Mouse (Mus musculus) embryonic facial prominence, embryonic 15.5 days (tissue): ENCODE results near the gene Plxdc1. TPM values are rescaled to one million over a fixed set of nuclear protein-coding genes. Genes with fewer than 3 reads are reported as not detected.

ENCODE experiments used
- ATAC-seq: fragments of 200-750 bp; cut with Nextera tagmentation; 2 replicates; pipeline ENCODE4 v1.8.0; 2017; ENCODE audit warnings: low read depth, moderate TSS enrichment; ENCODE audit not compliant: insufficient number of reproducible peaks, low FRiP score, low TSS enrichment
- H3K27ac ChIP-seq: fragments of 300-500 bp; sonication (generic); replicated peaks from 2 replicates; pipeline ENCODE4 v1.5.1; 2015; ENCODE audit warnings: mild to moderate bottlenecking, inconsistent platforms
- H3K27me3 ChIP-seq: fragments of 300-500 bp; sonication (generic); 2 replicates; pipeline ENCODE4 v1.6.1; 2015; ENCODE audit warnings: inconsistent platforms
- H3K36me3 ChIP-seq: fragments of 300-500 bp; sonication (generic); 2 replicates; pipeline ENCODE4 v1.6.1; 2015; ENCODE audit warnings: mild to moderate bottlenecking, inconsistent platforms
- H3K4me1 ChIP-seq: fragments of 300-500 bp; sonication (generic); 2 replicates; pipeline ENCODE4 v1.6.1; 2015; ENCODE audit warnings: inconsistent platforms
- H3K4me2 ChIP-seq: fragments of 300-500 bp; sonication (generic); replicated peaks from 2 replicates; pipeline ENCODE4 v1.6.1; 2015; ENCODE audit warnings: mild to moderate bottlenecking, inconsistent platforms
- H3K4me3 ChIP-seq: fragments of 300-500 bp; sonication (generic); replicated peaks from 2 replicates; pipeline ENCODE4 v1.5.1; 2015; ENCODE audit warnings: mild to moderate bottlenecking, inconsistent platforms
- H3K9ac ChIP-seq: fragments of 300-500 bp; sonication (generic); 2 replicates; pipeline ENCODE4 v1.6.1; 2015; ENCODE audit warnings: inconsistent platforms
- H3K9me3 ChIP-seq: fragments of 300-500 bp; sonication (generic); replicated peaks from 2 replicates; pipeline ENCODE4 v1.6.1; 2016; ENCODE audit warnings: inconsistent platforms
- WGBS: fragments of 180-500 bp; shearing (Covaris S2); methylation state at CpG from one replicate; pipeline ENCODE4 v1.1.7; 2015; 5-methylcytosine and 5-hydroxymethylcytosine counted together
- polyA plus RNA-seq: library from polyadenylated mRNA; unstranded; fragments of >200 nt; fragmentation: Nextera tagmentation; extraction: Ambion mirVana; gene quantifications from 2 replicates; pipeline ENCODE4 v1.2.1, GENCODE M21; 2015

Gene Plxdc1
- 2.3 TPM in 2 replicates for polyA plus RNA-seq

DNA sequence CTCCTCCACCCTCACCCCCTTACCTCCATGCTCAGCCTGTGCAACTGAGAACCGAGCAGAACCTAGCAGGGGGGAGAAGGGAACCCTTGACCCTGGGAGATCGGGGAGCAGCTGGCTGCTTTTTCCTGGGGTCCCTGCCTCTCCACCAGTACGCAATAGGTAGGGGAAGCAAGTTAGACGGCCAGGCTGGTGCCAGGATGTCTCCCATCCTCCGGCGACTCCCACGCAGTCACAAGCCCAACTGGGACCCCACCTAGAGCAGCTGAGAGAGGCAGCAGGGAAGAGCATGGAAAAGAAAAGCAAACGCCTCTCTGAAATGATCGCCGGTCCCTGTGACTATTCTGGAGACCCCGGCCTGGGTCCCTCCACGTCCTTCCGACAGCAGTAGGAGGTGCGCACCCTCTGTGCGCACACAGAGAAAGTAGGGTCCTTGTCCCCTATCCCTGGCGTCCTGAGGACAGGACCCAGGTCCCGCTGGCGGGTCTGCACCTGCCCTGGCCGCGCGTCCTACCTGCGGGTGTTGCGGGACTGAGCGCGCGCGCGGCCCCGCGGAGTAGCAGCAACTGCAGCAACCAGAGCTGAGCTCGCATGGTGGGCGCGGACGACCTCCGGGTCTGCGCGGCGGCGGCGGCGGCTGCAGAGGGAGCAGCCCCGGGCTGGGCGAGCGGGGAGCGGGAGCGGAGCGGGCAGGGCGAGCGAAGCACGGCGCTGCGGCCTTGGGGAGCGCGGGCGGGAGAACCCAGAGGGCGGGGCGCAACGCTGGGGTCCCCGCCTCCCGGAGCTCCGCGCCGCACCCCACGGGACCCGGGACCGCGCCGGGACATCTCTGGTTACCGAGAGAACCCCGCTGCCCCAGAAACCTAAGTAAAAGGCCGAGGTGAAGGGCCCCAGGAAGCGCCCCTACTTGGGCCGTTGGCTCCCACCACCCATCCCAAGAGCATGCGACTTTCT is at the start of gene Plxdc1:
Gene Plxdc1 (minus strand): TSS at position 718 of the 951 bp plus-strand sequence.
- peak within 1 kb of the TSS; percentile 94 for H3K4me3 ChIP-seq
- H3K36me3 ChIP-seq, result no peaks in the 10 kb centered on the region
- H3K9me3 ChIP-seq, result no peaks in the 10 kb centered on the region
- 1% methylated on average over 74 of the region's 74 CpGs for WGBS
- peaks cover 35% of the 10 kb centered on the region for H3K4me1 ChIP-seq
- ATAC-seq, result no peak
- peaks cover 27% of the 10 kb centered on the region for H3K27me3 ChIP-seq
- peak within 1 kb of the TSS; percentile 91 for H3K4me2 ChIP-seq
- H3K9ac ChIP-seq, result peak within 1 kb of the TSS; percentile 53
- no peak within 1 kb of the TSS for H3K27ac ChIP-seq

DNA sequence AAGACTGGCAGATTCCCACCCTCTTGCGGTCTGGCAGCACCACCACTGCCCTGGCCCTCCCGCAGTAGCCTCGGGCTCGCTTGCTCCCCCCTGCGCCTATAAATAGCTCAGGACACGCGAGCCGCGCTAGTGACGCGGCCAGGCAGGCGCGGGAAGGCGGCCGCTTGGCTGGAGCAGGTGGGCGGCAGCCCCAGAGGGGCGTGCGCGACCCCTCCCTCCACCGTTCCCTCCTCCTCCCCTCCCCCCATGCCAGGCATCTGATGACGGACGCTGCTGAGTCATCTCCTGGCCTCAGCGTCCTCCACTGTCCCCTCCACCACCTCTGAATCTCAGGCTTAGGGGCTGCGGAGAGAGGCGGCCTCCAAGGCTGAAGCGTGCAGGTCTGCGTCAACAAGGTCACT is 49.7 kb upstream of the Plxdc1 start:
- peaks cover 20% of the 10 kb centered on the region for H3K4me1 ChIP-seq
- H3K4me2 ChIP-seq, result peak overlapping the region; percentile 61
- no peak overlapping the region for H3K9ac ChIP-seq
- no peaks in the 10 kb centered on the region for H3K9me3 ChIP-seq
- 1% methylated on average over 27 of the region's 27 CpGs for WGBS
- peaks cover 5% of the 10 kb centered on the region for H3K36me3 ChIP-seq
- no peak overlapping the region for H3K27ac ChIP-seq
- H3K4me3 ChIP-seq, result peak overlapping the region; percentile 30
- peak; percentile 49; the same call in 1 of the 2 replicates for ATAC-seq
- H3K27me3 ChIP-seq, result peaks cover 10% of the 10 kb centered on the region

- ATAC-seq, result no peak
- H3K4me1 ChIP-seq, result peaks cover 20% of the 10 kb centered on the region
- H3K36me3 ChIP-seq, result peaks cover 15% of the 10 kb centered on the region
- no peak overlapping the region for H3K9ac ChIP-seq
- H3K27me3 ChIP-seq, result peaks cover 10% of the 10 kb centered on the region
- H3K27ac ChIP-seq, result no peak overlapping the region
- H3K4me3 ChIP-seq, result no peak overlapping the region
- H3K4me2 ChIP-seq, result no peak overlapping the region
- H3K9me3 ChIP-seq, result no peaks in the 10 kb centered on the region
- WGBS, result 25% methylated on average over 4 of the region's 4 CpGs
Measured at GRCm38 (mm10) chr11:98034840-98035239, 48.6 kb upstream of the Plxdc1 start.

DNA sequence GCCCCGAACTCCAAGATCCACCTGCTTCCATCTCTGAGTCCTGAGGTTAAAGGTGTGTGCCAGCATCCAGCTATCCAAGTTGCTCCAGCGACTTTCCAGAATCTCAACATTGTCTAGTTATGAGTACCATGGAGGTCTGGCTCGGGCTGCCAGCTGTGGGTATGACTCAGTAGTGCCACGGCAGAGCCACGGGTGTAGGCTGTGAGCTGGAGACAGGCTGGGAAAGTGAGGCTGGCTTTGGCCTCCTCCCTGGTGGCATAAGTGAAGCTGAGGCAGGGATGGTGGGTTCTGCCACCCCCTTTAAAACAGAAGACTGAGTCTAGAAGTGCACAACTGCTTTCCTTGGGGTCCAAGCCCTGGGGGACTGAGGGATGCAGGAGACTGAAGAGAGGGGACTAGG is 47.8 kb upstream of the Plxdc1 start:
- Histone ChIP-seq H3K4me3 (no peak overlapping the region), H3K4me2 (no peak overlapping the region), H3K9me3 (no peaks in the 10 kb centered on the region), H3K4me1 (peaks cover 20% of the 10 kb centered on the region), H3K27ac (no peak overlapping the region), H3K27me3 (peaks cover 10% of the 10 kb centered on the region), H3K36me3 (peaks cover 22% of the 10 kb centered on the region), H3K9ac (no peak overlapping the region)
- 77% methylated on average over 5 of the region's 5 CpGs for WGBS
- no peak for ATAC-seq

DNA sequence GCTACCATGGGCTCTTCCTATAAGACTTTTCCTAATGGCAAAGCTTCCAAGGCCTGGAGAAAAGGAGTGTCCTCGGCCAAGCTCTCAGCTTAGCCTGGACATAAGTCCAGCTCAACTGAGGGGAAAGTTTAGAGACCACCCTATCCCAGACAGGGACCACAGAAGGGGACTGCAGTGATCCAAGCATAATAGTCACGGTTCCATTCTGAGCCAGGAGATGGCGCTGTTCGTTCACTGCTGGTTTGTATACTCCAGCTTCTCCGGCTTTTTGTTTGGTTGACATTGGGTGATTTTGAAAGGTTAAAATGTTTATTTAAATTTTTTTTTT is 45.2 kb upstream of the Plxdc1 start:
- no peak overlapping the region for H3K27ac ChIP-seq
- H3K27me3 ChIP-seq, result peaks cover 3% of the 10 kb centered on the region
- H3K9me3 ChIP-seq, result no peaks in the 10 kb centered on the region
- H3K36me3 ChIP-seq, result peaks cover 35% of the 10 kb centered on the region
- H3K9ac ChIP-seq, result no peak overlapping the region
- WGBS, result 7% methylated on average over 5 of the region's 5 CpGs
- no peak for ATAC-seq
- no peak overlapping the region for H3K4me2 ChIP-seq
- H3K4me1 ChIP-seq, result peaks cover 26% of the 10 kb centered on the region
- H3K4me3 ChIP-seq, result no peak overlapping the region

DNA sequence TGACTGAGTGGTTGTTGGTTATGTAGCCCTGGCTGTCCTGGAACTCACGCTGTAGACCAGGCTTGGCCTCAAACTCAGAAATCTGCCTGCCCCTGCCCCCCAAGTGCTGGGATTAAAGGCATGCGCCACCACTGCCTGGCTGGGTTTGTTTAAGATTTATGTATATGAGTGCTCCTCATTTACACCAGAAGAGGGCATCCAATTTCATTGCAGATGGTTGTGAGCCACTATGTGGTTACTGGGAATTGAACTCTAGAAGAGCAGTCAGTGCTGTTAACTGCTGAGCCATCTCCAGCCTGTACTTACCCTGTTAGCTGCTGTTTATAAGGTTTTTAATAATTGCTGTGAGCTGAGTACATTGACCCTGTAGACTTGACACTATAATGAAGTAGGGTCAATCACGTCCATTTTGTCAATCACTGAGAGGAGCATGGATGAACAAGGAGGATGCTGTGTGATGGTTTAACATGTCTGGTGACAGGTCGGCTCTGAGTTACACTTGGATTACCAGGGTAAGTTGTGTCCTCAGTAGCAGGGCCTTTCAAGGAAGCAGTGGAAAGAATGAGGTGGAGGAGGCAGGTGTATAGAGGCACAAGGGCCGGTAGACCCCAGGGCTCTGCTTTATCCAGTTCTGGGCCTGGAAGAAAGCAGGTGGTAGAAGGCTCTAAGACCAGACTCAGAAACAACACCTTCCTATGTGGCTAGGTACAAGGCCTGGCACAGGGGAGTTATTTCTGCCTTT is 44.6 kb upstream of the Plxdc1 start:
- no peaks in the 10 kb centered on the region for H3K9me3 ChIP-seq
- peaks cover 35% of the 10 kb centered on the region for H3K36me3 ChIP-seq
- no peak overlapping the region for H3K4me2 ChIP-seq
- no peak overlapping the region for H3K4me3 ChIP-seq
- no peak overlapping the region for H3K9ac ChIP-seq
- H3K27me3 ChIP-seq, result no peaks in the 10 kb centered on the region
- peaks cover 24% of the 10 kb centered on the region for H3K4me1 ChIP-seq
- H3K27ac ChIP-seq, result no peak overlapping the region
- ATAC-seq, result no peak
- 48% methylated on average over 5 of the region's 5 CpGs for WGBS

- peak overlapping the region; percentile 98 for H3K4me3 ChIP-seq
- no peaks in the 10 kb centered on the region for H3K27me3 ChIP-seq
- peak overlapping the region; percentile 100 for H3K9ac ChIP-seq
- no peak for ATAC-seq
- no peaks in the 10 kb centered on the region for H3K9me3 ChIP-seq
- peak overlapping the region; percentile 68 for H3K4me2 ChIP-seq
- WGBS, result 17% methylated on average over 7 of the region's 7 CpGs
- no peak overlapping the region for H3K27ac ChIP-seq
- H3K4me1 ChIP-seq, result peaks cover 25% of the 10 kb centered on the region
- peaks cover 35% of the 10 kb centered on the region for H3K36me3 ChIP-seq
Measured at GRCm38 (mm10) chr11:98027785-98028184, 41.5 kb upstream of the Plxdc1 start.

DNA sequence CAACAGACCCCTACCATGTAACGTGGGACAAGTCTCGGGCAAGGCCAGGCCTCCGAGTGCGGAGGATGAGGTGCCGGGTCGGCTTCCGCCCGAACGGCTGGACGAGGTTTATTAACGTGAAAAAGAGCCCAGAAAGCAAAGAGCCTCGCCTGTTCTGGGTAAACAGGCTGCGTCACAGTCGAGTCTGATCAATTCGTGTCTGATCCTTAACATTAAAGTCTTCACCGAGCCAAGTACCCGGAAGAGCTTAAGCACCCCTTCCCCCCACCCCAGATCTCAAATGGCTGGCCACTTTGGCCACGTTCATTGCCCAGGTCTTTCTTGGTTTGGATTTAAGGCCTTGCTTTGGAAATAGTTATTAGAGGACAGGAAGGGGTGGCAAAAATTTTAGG is 41.0 kb upstream of the Plxdc1 start:
- Histone ChIP-seq H3K9ac (peak overlapping the region; percentile 100), H3K36me3 (peaks cover 35% of the 10 kb centered on the region), H3K9me3 (no peaks in the 10 kb centered on the region), H3K4me2 (peak overlapping the region; percentile 68), H3K4me1 (peaks cover 26% of the 10 kb centered on the region), H3K4me3 (peak overlapping the region; percentile 98), H3K27me3 (no peaks in the 10 kb centered on the region), H3K27ac (peak overlapping the region; percentile 94)
- ATAC-seq, result no peak
- WGBS, result 0% methylated on average over 18 of the region's 18 CpGs

GRCm38 (mm10) chr11:98026570-98027296 is 40.5 kb upstream of the Plxdc1 start, which contains the start of gene Rpl19:
Rpl19 (plus strand) TSS chr11:98026710.
- H3K4me3 ChIP-seq, result peak within 1 kb of the TSS; percentile 98
- peak within 1 kb of the TSS; percentile 100 for H3K9ac ChIP-seq
- no peaks in the 10 kb centered on the region for H3K27me3 ChIP-seq
- peak within 1 kb of the TSS; percentile 68 for H3K4me2 ChIP-seq
- peak within 1 kb of the TSS; percentile 94 for H3K27ac ChIP-seq
- peak; percentile 80 for ATAC-seq
- no peaks in the 10 kb centered on the region for H3K9me3 ChIP-seq
- under 1% methylated on average over 68 of the region's 69 CpGs for WGBS
- H3K4me1 ChIP-seq, result peaks cover 29% of the 10 kb centered on the region
- peaks cover 35% of the 10 kb centered on the region for H3K36me3 ChIP-seq

- ATAC-seq, result no peak
- WGBS, result 5% methylated on average over 15 of the region's 15 CpGs
- H3K4me2 ChIP-seq, result peak overlapping the region; percentile 68
- peak overlapping the region; percentile 100 for H3K9ac ChIP-seq
- peak overlapping the region; percentile 94 for H3K27ac ChIP-seq
- no peaks in the 10 kb centered on the region for H3K27me3 ChIP-seq
- peak overlapping the region; percentile 98 for H3K4me3 ChIP-seq
- H3K9me3 ChIP-seq, result no peaks in the 10 kb centered on the region
- H3K4me1 ChIP-seq, result peaks cover 34% of the 10 kb centered on the region
- H3K36me3 ChIP-seq, result peaks cover 32% of the 10 kb centered on the region
Measured at GRCm38 (mm10) chr11:98026248-98026569, 40.0 kb upstream of the Plxdc1 start.

GRCm38 (mm10) chr11:98024516-98024915 is 38.3 kb upstream of the Plxdc1 start:
- no peak overlapping the region for H3K4me2 ChIP-seq
- peaks cover 51% of the 10 kb centered on the region for H3K4me1 ChIP-seq
- H3K4me3 ChIP-seq, result no peak overlapping the region
- WGBS, result 80% methylated on average over 3 of the region's 3 CpGs
- H3K36me3 ChIP-seq, result peaks cover 17% of the 10 kb centered on the region
- ATAC-seq, result no peak
- no peaks in the 10 kb centered on the region for H3K27me3 ChIP-seq
- H3K9ac ChIP-seq, result no peak overlapping the region
- H3K27ac ChIP-seq, result no peak overlapping the region
- no peaks in the 10 kb centered on the region for H3K9me3 ChIP-seq
